Mouse (Mus musculus) embryonic facial prominence, embryonic 13.5 days (tissue): ENCODE results near the gene Gm10720. TPM values are rescaled to one million over a fixed set of nuclear protein-coding genes. Genes with fewer than 3 reads are reported as not detected.
"Not testable (repeated sequence)": the region's sequence is repeated elsewhere in the genome, so short reads cannot be mapped to it uniquely, and the experiment has no call there.

ENCODE experiments used
- ATAC-seq: fragments of 200-750 bp; cut with Nextera tagmentation; 2 replicates; pipeline ENCODE4 v1.8.0; 2017; ENCODE audit warnings: low read depth; ENCODE audit not compliant: insufficient number of reproducible peaks, insufficient read depth, low FRiP score, low TSS enrichment
- H3K27ac ChIP-seq: fragments of 300-500 bp; sonication (generic); 2 replicates; pipeline ENCODE4 v1.5.1; 2015; ENCODE audit warnings: moderate library complexity, mild to moderate bottlenecking, inconsistent platforms
- H3K27me3 ChIP-seq: fragments of 300-500 bp; sonication (generic); 2 replicates; pipeline ENCODE4 v1.6.1; 2015; ENCODE audit warnings: mild to moderate bottlenecking, inconsistent platforms
- H3K36me3 ChIP-seq: fragments of 300-500 bp; sonication (generic); 2 replicates; pipeline ENCODE4 v1.6.1; 2015; ENCODE audit warnings: mild to moderate bottlenecking, inconsistent platforms
- H3K4me1 ChIP-seq: fragments of 300-500 bp; sonication (generic); 2 replicates; pipeline ENCODE4 v1.6.1; 2015; ENCODE audit warnings: inconsistent platforms
- H3K4me2 ChIP-seq: fragments of 300-500 bp; sonication (generic); 2 replicates; pipeline ENCODE4 v1.6.1; 2015; ENCODE audit warnings: moderate library complexity, mild to moderate bottlenecking, inconsistent platforms
- H3K4me3 ChIP-seq: fragments of 300-500 bp; sonication (generic); 2 replicates; pipeline ENCODE4 v1.5.1; 2015; ENCODE audit warnings: mild to moderate bottlenecking, inconsistent platforms
- H3K9ac ChIP-seq: fragments of 300-500 bp; sonication (generic); 2 replicates; pipeline ENCODE4 v1.6.1; 2015; ENCODE audit warnings: mild to moderate bottlenecking, inconsistent platforms
- H3K9me3 ChIP-seq: fragments of 300-500 bp; sonication (generic); 2 replicates; pipeline ENCODE4 v1.6.1; 2016; ENCODE audit warnings: inconsistent platforms
- WGBS: fragments of 180-500 bp; shearing (Covaris S2); methylation state at CpG from one replicate; pipeline ENCODE4 v1.1.7; 2015; ENCODE audit warnings: mixed read lengths; 5-methylcytosine and 5-hydroxymethylcytosine counted together
- microRNA-seq: library from miRNA; unstranded; fragments of <30 nt; microRNA quantifications from one replicate; pipeline ENCODE4, GENCODE M21; 2016
- polyA plus RNA-seq: library from polyadenylated mRNA; unstranded; fragments of >200 nt; fragmentation: Nextera tagmentation; extraction: Ambion mirVana; gene quantifications from 2 replicates; pipeline ENCODE4 v1.2.1, GENCODE M21; 2015

Gm10720 gene
- polyA plus RNA-seq, 1 experiment from 2014 or later: not detected

GRCm38 (mm10) chr9:3027200-3027599, 11.7 kb downstream of the Gm10720 start:
- H3K4me3 ChIP-seq, ATAC-seq, H3K36me3 ChIP-seq, H3K4me1 ChIP-seq, H3K27me3 ChIP-seq, H3K27ac ChIP-seq, H3K9ac ChIP-seq, H3K9me3 ChIP-seq, H3K4me2 ChIP-seq: not testable (repeated sequence)
- WGBS: 70% methylated on average over 9 of the region's 9 CpGs

- not testable (repeated sequence) for H3K4me1 ChIP-seq, ATAC-seq, H3K9ac ChIP-seq, H3K36me3 ChIP-seq, H3K27me3 ChIP-seq, H3K4me3 ChIP-seq, H3K4me2 ChIP-seq, H3K9me3 ChIP-seq, H3K27ac ChIP-seq
- WGBS: 68% methylated on average over 14 of the region's 16 CpGs
Observed at GRCm38 (mm10) chr9:3029276-3030000, 14.0 kb downstream of the Gm10720 start.

GRCm38 (mm10) chr9:3030677-3031318, 15.3 kb downstream of the Gm10720 start:
- H3K27me3 ChIP-seq, H3K36me3 ChIP-seq, H3K9ac ChIP-seq, H3K4me3 ChIP-seq, H3K4me1 ChIP-seq, H3K27ac ChIP-seq, H3K4me2 ChIP-seq, ATAC-seq, H3K9me3 ChIP-seq: not testable (repeated sequence)
- WGBS: 66% methylated on average over 3 of the region's 10 CpGs

- WGBS: 47% methylated on average over 1 of the region's 8 CpGs
- not testable (repeated sequence) for H3K4me2 ChIP-seq, H3K9me3 ChIP-seq, H3K27me3 ChIP-seq, H3K4me3 ChIP-seq, H3K9ac ChIP-seq, ATAC-seq, H3K4me1 ChIP-seq, H3K36me3 ChIP-seq, H3K27ac ChIP-seq
Observed at GRCm38 (mm10) chr9:3034299-3034698, 18.8 kb downstream of the Gm10720 start, which contains the start of gene Gm17535. Gm17535 (plus strand) TSS chr9:3034599.

- not testable (repeated sequence) for H3K4me1 ChIP-seq, H3K9me3 ChIP-seq
Observed at GRCm38 (mm10) chr9:3036577-3036976, 21.1 kb downstream of the Gm10720 start, which contains the start of gene Gm10715. Gm10715 (plus strand) TSS chr9:3036877.

GRCm38 (mm10) chr9:3038161-3038560, 22.7 kb downstream of the Gm10720 start:
- not testable (repeated sequence) for ATAC-seq, H3K9me3 ChIP-seq, H3K36me3 ChIP-seq, H3K27ac ChIP-seq, H3K9ac ChIP-seq, H3K4me1 ChIP-seq, H3K27me3 ChIP-seq, H3K4me3 ChIP-seq, H3K4me2 ChIP-seq
- WGBS: 65% methylated on average over 4 of the region's 4 CpGs

More at GRCm38 (mm10) chr9:3036577-3036976, 21.1 kb downstream of the Gm10720 start, which contains the start of gene Gm10715:
- ATAC-seq, H3K27ac ChIP-seq, H3K27me3 ChIP-seq, H3K4me2 ChIP-seq, H3K4me3 ChIP-seq, H3K9ac ChIP-seq, H3K36me3 ChIP-seq: not testable (repeated sequence)
- 73% methylated on average over 8 of the region's 8 CpGs for WGBS

Small RNAs within 50 kb of the gene (microRNA-seq; reads per million reads assigned to microRNA genes)
- not detected for gene Mir101c

Other genes starting within 250 kb of the Gm10720 start
- gene Gm10722, start 14.7 kb upstream of the Gm10720 start, polyA plus RNA-seq: not detected in 2 replicates
- not detected in 2 replicates for gene Gm11168, start 12.3 kb upstream of the Gm10720 start, polyA plus RNA-seq
- not detected in 2 replicates for gene Gm10721, start 2.5 kb upstream of the Gm10720 start, polyA plus RNA-seq
- gene Gm10719, start 1.8 kb downstream of the Gm10720 start, polyA plus RNA-seq: not detected in 2 replicates
- gene Gm10718, start 7.9 kb downstream of the Gm10720 start, polyA plus RNA-seq: 1.5 TPM in 1 of 2 replicates, not detected in the other
- gene Gm10717, start 9.8 kb downstream of the Gm10720 start, polyA plus RNA-seq: not detected in 2 replicates
- not detected in 2 replicates for gene Gm17535, start 18.9 kb downstream of the Gm10720 start, polyA plus RNA-seq
- gene Gm10715, start 21.2 kb downstream of the Gm10720 start, polyA plus RNA-seq: not detected in 2 replicates